Mouse (Mus musculus): ENCODE data around the gene Rap1b. TPM values are rescaled to one million over a fixed set of nuclear protein-coding genes. Genes with fewer than 3 reads are reported as not detected.
A peak's percentile ranks its signal among the peaks of the same experiment; 100 is the strongest.

Gene Rap1b
- polyA plus RNA-seq, 1 experiment from 2014 or later = 169 TPM

GRCm38 (mm10) chr10:117797684-117798083, 48.2 kb downstream of the Rap1b start:
- ATAC-seq = no peak
- 0 out of 2 replicates have a peak, but pooled peaks cover 4% of the 10 kb centered on the region for H3K9me3 ChIP-seq (ENCODE audit: control insufficient read depth, low read length)
- no peak overlapping the region for H3K9ac ChIP-seq (ENCODE audit: low read depth, low read length)
- no peak overlapping the region for H3K4me2 ChIP-seq (ENCODE audit: low read length)
- H3K36me3 ChIP-seq (ENCODE audit: control insufficient read depth, insufficient read depth, low read length) = no peaks in the 10 kb centered on the region
- H3K27ac ChIP-seq (ENCODE audit: low read depth, low read length) = no peak overlapping the region
- no peak overlapping the region for H3K4me3 ChIP-seq (ENCODE audit: low read length)
- no peaks in the 10 kb centered on the region for H3K27me3 ChIP-seq (replicated peaks; ENCODE audit: control insufficient read depth, insufficient read depth, low read length)
- peaks cover 3% of the 10 kb centered on the region; the same call in 1 of the 2 replicates for H3K4me1 ChIP-seq (ENCODE audit: control insufficient read depth, insufficient read depth, low read depth, low read length)
- WGBS = 73% methylated on average over 7 of the region's 7 CpGs

DNA sequence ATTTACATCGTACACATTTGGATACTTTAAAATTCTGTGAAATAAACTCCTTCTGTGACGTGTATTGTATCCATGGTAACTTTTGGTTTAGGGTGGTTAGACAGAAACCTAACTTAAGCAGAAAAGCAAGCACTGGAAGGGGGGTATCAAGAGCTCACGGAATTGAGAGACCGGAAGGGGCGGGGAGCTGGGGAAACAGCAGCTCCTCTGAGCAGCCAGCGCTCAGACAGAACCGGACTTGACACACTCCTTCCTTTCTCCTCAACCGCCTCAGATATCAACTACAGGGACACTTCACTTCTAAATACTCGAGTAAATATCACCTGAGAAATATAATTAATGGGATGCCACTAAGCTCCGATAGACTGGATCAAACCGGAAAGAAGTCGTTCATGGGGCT, 48.7 kb downstream of the Rap1b start:
- no peak overlapping the region for H3K9ac ChIP-seq (ENCODE audit: low read depth, low read length)
- H3K9me3 ChIP-seq (ENCODE audit: control insufficient read depth, low read length) = 0 out of 2 replicates have a peak, but pooled peaks cover 4% of the 10 kb centered on the region
- peaks cover 3% of the 10 kb centered on the region for H3K4me1 ChIP-seq (ENCODE audit: control insufficient read depth, insufficient read depth, low read depth, low read length)
- H3K36me3 ChIP-seq (ENCODE audit: control insufficient read depth, insufficient read depth, low read length) = no peaks in the 10 kb centered on the region
- H3K4me2 ChIP-seq (ENCODE audit: low read length) = no peak overlapping the region
- WGBS = 93% methylated on average over 12 of the region's 12 CpGs
- H3K27me3 ChIP-seq (replicated peaks; ENCODE audit: control insufficient read depth, insufficient read depth, low read length) = no peaks in the 10 kb centered on the region
- ATAC-seq = no peak
- H3K27ac ChIP-seq (ENCODE audit: low read depth, low read length) = no peak overlapping the region
- H3K4me3 ChIP-seq (ENCODE audit: low read length) = no peak overlapping the region

GRCm38 (mm10) chr10:117796181-117796580, 49.7 kb downstream of the Rap1b start:
- Histone ChIP-seq H3K9ac (ENCODE audit: low read depth, low read length) (no peak overlapping the region), H3K4me1 (ENCODE audit: control insufficient read depth, insufficient read depth, low read depth, low read length) (peaks cover 12% of the 10 kb centered on the region), H3K27ac (ENCODE audit: low read depth, low read length) (no peak overlapping the region), H3K4me3 (ENCODE audit: low read length) (no peak overlapping the region), H3K4me2 (ENCODE audit: low read length) (no peak overlapping the region), H3K9me3 (ENCODE audit: control insufficient read depth, low read length) (0 out of 2 replicates have a peak, but pooled peaks cover 4% of the 10 kb centered on the region), H3K27me3 (replicated peaks; ENCODE audit: control insufficient read depth, insufficient read depth, low read length) (no peaks in the 10 kb centered on the region), H3K36me3 (ENCODE audit: control insufficient read depth, insufficient read depth, low read length) (no peaks in the 10 kb centered on the region)
- 97% methylated on average over 7 of the region's 7 CpGs for whole genome bisulfite sequencing
- ATAC-seq = no peak

DNA sequence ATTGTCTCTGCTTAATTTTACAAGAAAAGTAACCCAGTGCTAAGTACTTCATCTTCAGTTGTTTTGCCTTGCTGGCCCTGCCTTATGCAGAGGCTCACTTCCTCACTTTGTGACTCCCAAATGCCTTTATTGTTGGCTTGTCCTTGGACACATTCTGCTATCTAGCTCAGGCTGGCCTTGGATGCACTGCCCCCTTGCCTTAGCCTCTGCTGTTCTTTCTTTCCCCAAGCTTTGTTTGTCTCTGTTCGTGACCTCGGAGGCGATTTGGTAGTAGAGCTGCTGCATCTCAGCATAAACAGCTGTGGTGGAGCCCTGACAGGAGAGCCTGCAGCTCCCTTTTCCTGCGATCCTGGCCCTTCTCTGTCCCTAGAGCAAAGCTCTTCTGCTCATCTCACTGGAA, 50.6 kb downstream of the Rap1b start:
- Histone ChIP-seq H3K9ac (ENCODE audit: low read depth, low read length) (no peak overlapping the region), H3K4me1 (ENCODE audit: control insufficient read depth, insufficient read depth, low read depth, low read length) (peaks cover 14% of the 10 kb centered on the region), H3K27ac (ENCODE audit: low read depth, low read length) (no peak overlapping the region), H3K9me3 (ENCODE audit: control insufficient read depth, low read length) (0 out of 2 replicates have a peak, but pooled peaks cover 4% of the 10 kb centered on the region), H3K27me3 (replicated peaks; ENCODE audit: control insufficient read depth, insufficient read depth, low read length) (no peaks in the 10 kb centered on the region), H3K4me3 (ENCODE audit: low read length) (no peak overlapping the region), H3K4me2 (ENCODE audit: low read length) (no peak overlapping the region), H3K36me3 (ENCODE audit: control insufficient read depth, insufficient read depth, low read length) (no peaks in the 10 kb centered on the region)
- WGBS = 74% methylated on average over 4 of the region's 4 CpGs
- ATAC-seq = no peak

- Histone ChIP-seq H3K4me3 (ENCODE audit: low read length) (no peak overlapping the region; the same call in 1 of the 2 replicates), H3K27ac (ENCODE audit: low read depth, low read length) (no peak overlapping the region), H3K9me3 (ENCODE audit: control insufficient read depth, low read length) (0 out of 2 replicates have a peak, but pooled peaks cover 4% of the 10 kb centered on the region), H3K4me2 (ENCODE audit: low read length) (peak overlapping the region; percentile 75), H3K4me1 (ENCODE audit: control insufficient read depth, insufficient read depth, low read depth, low read length) (peaks cover 14% of the 10 kb centered on the region), H3K27me3 (replicated peaks; ENCODE audit: control insufficient read depth, insufficient read depth, low read length) (no peaks in the 10 kb centered on the region), H3K36me3 (ENCODE audit: control insufficient read depth, insufficient read depth, low read length) (no peaks in the 10 kb centered on the region), H3K9ac (ENCODE audit: low read depth, low read length) (peak overlapping the region; percentile 66; the same call in 1 of the 2 replicates)
- 80% methylated on average over 11 of the region's 11 CpGs for WGBS
- ATAC-seq = no peak
Measured at GRCm38 (mm10) chr10:117793436-117794030, 52.3 kb downstream of the Rap1b start.

DNA sequence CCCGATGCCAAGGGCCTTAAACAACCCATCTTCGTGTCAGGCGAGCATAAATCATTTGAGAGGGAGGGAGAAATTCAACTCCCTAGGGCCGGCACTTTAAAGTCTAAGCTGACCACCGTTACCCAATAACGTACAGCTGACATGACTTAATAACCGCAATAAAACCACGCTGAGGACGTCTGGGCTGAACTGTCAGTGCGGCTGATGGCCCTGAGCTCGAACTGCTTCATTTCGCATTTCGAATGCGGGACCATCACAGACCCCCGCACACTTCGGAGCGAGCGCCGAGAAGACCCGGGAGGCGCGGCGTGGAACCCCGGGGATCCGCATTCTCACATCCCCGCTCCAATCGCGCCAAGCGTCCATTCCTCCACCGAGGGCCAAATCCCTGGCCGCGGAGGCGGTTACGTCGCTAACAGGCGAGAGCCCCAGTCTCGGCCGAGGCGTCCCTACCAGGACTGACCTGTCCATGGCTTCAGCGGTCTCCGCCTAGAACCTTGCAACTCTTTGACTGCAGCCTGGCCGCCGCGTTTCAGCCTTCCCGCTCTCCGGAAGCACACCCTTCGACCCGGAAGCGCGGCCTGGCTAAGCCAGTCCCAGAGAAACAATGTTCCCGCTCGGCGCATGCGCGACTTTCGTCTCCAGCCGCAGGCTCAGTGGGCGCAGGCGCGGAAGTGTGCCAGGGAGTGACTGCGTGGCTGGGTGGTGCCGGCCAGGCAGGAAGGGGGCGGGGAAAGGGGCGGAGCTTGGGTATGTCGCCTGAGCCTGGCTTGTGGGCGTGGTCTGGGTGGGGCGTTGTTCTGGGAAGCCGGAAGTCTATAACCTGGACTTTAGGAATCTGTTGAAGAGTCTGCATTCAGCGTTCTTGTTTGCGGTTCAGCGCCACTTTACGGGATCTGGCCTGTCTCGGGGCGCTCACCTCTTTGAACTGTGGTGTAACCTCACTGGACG, 53.4 kb downstream of the Rap1b start, which contains the start of gene Nup107:
Nup107 (minus strand) TSS at position 565 of the 951 bp plus-strand sequence.
- under 1% methylated on average over 74 of the region's 75 CpGs for WGBS

GRCm38 (mm10) chr10:117791171-117791470, 54.7 kb downstream of the Rap1b start:
- ATAC-seq = no peak
- Histone ChIP-seq H3K4me1 (ENCODE audit: control insufficient read depth, insufficient read depth, low read depth, low read length) (peaks cover 14% of the 10 kb centered on the region), H3K9ac (ENCODE audit: low read depth, low read length) (no peak overlapping the region), H3K27ac (ENCODE audit: low read depth, low read length) (no peak overlapping the region), H3K9me3 (ENCODE audit: control insufficient read depth, low read length) (0 out of 2 replicates have a peak, but pooled peaks cover under 1% of the 10 kb centered on the region), H3K27me3 (replicated peaks; ENCODE audit: control insufficient read depth, insufficient read depth, low read length) (no peaks in the 10 kb centered on the region), H3K4me2 (ENCODE audit: low read length) (no peak overlapping the region; the same call in 1 of the 2 replicates), H3K4me3 (ENCODE audit: low read length) (no peak overlapping the region), H3K36me3 (ENCODE audit: control insufficient read depth, insufficient read depth, low read length) (peaks cover 6% of the 10 kb centered on the region)
- 95% methylated on average over 2 of the region's 2 CpGs for WGBS

More for the DNA sequence above, 53.4 kb downstream of the Rap1b start, which contains the start of gene Nup107:
- Histone ChIP-seq H3K4me1 (ENCODE audit: control insufficient read depth, insufficient read depth, low read depth, low read length) (peaks cover 14% of the 10 kb centered on the region), H3K27me3 (replicated peaks; ENCODE audit: control insufficient read depth, insufficient read depth, low read length) (no peaks in the 10 kb centered on the region), H3K9ac (ENCODE audit: low read depth, low read length) (peak within 1 kb of the TSS; percentile 87), H3K36me3 (ENCODE audit: control insufficient read depth, insufficient read depth, low read length) (no peaks in the 10 kb centered on the region), H3K4me2 (ENCODE audit: low read length) (peak within 1 kb of the TSS; percentile 97), H3K9me3 (ENCODE audit: control insufficient read depth, low read length) (0 out of 2 replicates have a peak, but pooled peaks cover 4% of the 10 kb centered on the region), H3K27ac (ENCODE audit: low read depth, low read length) (peak within 1 kb of the TSS; percentile 80), H3K4me3 (ENCODE audit: low read length) (peak within 1 kb of the TSS; percentile 92)
- peak; percentile 99 for ATAC-seq

GRCm38 (mm10) chr10:117790421-117791170, 55.2 kb downstream of the Rap1b start:
- no peak for ATAC-seq
- no peak overlapping the region for H3K4me3 ChIP-seq (ENCODE audit: low read length)
- H3K9me3 ChIP-seq (ENCODE audit: control insufficient read depth, low read length) = no peaks in the 10 kb centered on the region
- no peak overlapping the region for H3K27ac ChIP-seq (ENCODE audit: low read depth, low read length)
- H3K4me1 ChIP-seq (ENCODE audit: control insufficient read depth, insufficient read depth, low read depth, low read length) = peaks cover 14% of the 10 kb centered on the region
- H3K4me2 ChIP-seq (ENCODE audit: low read length) = no peak overlapping the region
- H3K27me3 ChIP-seq (replicated peaks; ENCODE audit: control insufficient read depth, insufficient read depth, low read length) = no peaks in the 10 kb centered on the region
- peaks cover 11% of the 10 kb centered on the region for H3K36me3 ChIP-seq (ENCODE audit: control insufficient read depth, insufficient read depth, low read length)
- no peak overlapping the region for H3K9ac ChIP-seq (ENCODE audit: low read depth, low read length)
- WGBS = 94% methylated on average over 17 of the region's 17 CpGs
